Mouse (Mus musculus) hindbrain, embryonic 11.5 days (tissue): ENCODE results near the gene Reep1. TPM values are rescaled to one million over a fixed set of nuclear protein-coding genes. Genes with fewer than 3 reads are reported as not detected.
A peak's percentile ranks its signal among the peaks of the same experiment; 100 is the strongest.

Experiments
- ATAC-seq: fragments of 200-750 bp; cut with Nextera tagmentation; 2 replicates; pipeline ENCODE4 v1.8.0; 2017; ENCODE audit warnings: mild to moderate bottlenecking, moderate TSS enrichment, moderate library complexity; ENCODE audit not compliant: low FRiP score
- DNase-seq: peaks from one replicate; pipeline ENCODE4 v3.0.0-alpha.2; 2015; ENCODE audit warnings: low spot score
- H3K27ac ChIP-seq: fragments of 300-500 bp; sonication (generic); 2 replicates; pipeline ENCODE4 v1.5.1; 2014; ENCODE audit warnings: mild to moderate bottlenecking, low read depth, low read length
- H3K27me3 ChIP-seq: fragments of 300-500 bp; sonication (generic); 2 replicates; pipeline ENCODE4 v1.6.1; 2014; ENCODE audit warnings: mild to moderate bottlenecking, low read length, moderate library complexity, mixed read lengths; ENCODE audit not compliant: control insufficient read depth, insufficient read depth
- H3K36me3 ChIP-seq: fragments of 300-500 bp; sonication (generic); 2 replicates; pipeline ENCODE4 v1.6.1; 2014; ENCODE audit warnings: mild to moderate bottlenecking, low read length, moderate library complexity, mixed read lengths; ENCODE audit not compliant: control insufficient read depth, insufficient read depth
- H3K4me1 ChIP-seq: fragments of 300-500 bp; sonication (generic); replicated peaks from 2 replicates; pipeline ENCODE4 v1.6.1; 2014; ENCODE audit warnings: low read length, mixed read lengths; ENCODE audit not compliant: control insufficient read depth, insufficient read depth
- H3K4me2 ChIP-seq: fragments of 300-500 bp; sonication (generic); replicated peaks from 2 replicates; pipeline ENCODE4 v1.6.1; 2014; ENCODE audit warnings: mild to moderate bottlenecking, low read depth, low read length
- H3K4me3 ChIP-seq: fragments of 300-500 bp; sonication (generic); 2 replicates; pipeline ENCODE4 v1.5.1; 2014; ENCODE audit warnings: low read depth, low read length
- H3K9ac ChIP-seq: fragments of 300-500 bp; sonication (generic); 2 replicates; pipeline ENCODE4 v1.6.1; 2014; ENCODE audit warnings: low read depth, low read length
- H3K9me3 ChIP-seq: fragments of 300-500 bp; sonication (generic); 2 replicates; pipeline ENCODE4 v1.6.1; 2016; ENCODE audit warnings: low read length; ENCODE audit not compliant: control insufficient read depth
- WGBS: fragments of 180-500 bp; shearing (Covaris S2); extraction: QIAGEN DNeasy Blood & Tissue Kit; methylation state at CpG from one replicate; pipeline ENCODE4 v1.1.7; 2014; 5-methylcytosine and 5-hydroxymethylcytosine counted together
- polyA plus RNA-seq: library from polyadenylated mRNA; unstranded; fragments of >200 nt; fragmentation: Nextera tagmentation; extraction: Ambion mirVana; gene quantifications from 2 replicates; pipeline ENCODE4 v1.2.1, GENCODE M21; 2014

Gene Reep1
- polyA plus RNA-seq, 1 experiment from 2014 or later = 75.3 TPM

DNA sequence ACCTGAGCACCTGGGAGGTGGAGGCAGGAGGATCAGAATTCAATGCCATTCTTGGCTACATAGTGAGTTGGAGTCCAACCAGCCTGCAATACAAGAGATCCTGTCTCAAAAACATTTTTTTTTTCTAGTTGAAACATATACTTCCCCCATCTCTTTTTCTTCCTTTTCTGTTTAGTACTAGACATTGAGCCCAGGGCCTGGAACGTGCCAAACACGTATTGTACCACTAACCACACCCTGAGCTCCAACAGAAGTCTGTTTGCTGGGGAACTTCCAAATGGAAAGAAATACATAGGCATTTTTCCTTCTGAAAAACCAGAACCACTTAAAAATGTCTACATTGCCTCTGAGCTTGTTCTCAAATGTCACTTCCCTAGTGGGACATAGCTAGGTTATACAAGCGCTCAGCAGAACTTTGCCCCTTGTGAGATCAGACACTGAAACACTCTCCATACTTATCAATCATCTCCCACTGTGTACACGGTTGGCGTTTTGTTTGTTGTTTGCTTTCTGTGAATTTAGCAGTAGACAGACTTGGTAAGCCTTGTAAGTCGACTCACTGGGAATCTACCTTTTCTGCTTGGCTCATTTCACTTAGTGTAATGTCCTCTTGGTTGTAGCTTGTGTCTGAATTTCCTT, 34.8 kb downstream of the Reep1 start:
- Histone ChIP-seq H3K9ac (no peak overlapping the region), H3K4me3 (no peak overlapping the region), H3K4me1 (no peaks in the 10 kb centered on the region), H3K27ac (no peak overlapping the region), H3K9me3 (no peaks in the 10 kb centered on the region), H3K4me2 (no peak overlapping the region), H3K27me3 (no peaks in the 10 kb centered on the region), H3K36me3 (no peaks in the 10 kb centered on the region)
- no peak for DNase-seq
- ATAC-seq = no peak
- WGBS = 80% methylated on average over 6 of the region's 6 CpGs

DNA sequence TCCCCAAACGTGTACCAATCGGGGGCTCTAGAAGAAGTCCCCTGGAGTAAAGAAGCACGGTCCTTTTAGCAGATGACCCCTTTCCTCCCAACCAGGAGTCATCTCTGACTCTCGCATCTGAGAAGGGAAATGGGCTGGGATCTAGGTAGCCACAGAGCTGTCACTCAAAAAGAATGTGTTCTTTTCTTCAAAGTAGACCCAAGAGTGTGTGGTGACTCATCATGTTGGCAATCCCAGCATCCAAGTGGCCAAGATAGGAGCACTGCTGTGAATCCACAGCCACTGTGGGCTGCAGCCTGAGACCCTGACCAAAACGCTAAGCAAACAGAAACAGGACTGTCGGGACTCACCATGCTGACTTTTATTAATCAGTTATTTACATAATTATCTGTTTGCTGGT, 37.6 kb downstream of the Reep1 start:
- H3K36me3 ChIP-seq = no peaks in the 10 kb centered on the region
- no peak overlapping the region for H3K27ac ChIP-seq
- no peaks in the 10 kb centered on the region for H3K9me3 ChIP-seq
- no peaks in the 10 kb centered on the region for H3K27me3 ChIP-seq
- H3K4me3 ChIP-seq = no peak overlapping the region
- no peak overlapping the region for H3K9ac ChIP-seq
- ATAC-seq = no peak
- 92% methylated on average over 6 of the region's 6 CpGs for whole genome bisulfite sequencing
- no peak overlapping the region for H3K4me2 ChIP-seq
- no peaks in the 10 kb centered on the region for H3K4me1 ChIP-seq
- no peak for DNase-seq

DNA sequence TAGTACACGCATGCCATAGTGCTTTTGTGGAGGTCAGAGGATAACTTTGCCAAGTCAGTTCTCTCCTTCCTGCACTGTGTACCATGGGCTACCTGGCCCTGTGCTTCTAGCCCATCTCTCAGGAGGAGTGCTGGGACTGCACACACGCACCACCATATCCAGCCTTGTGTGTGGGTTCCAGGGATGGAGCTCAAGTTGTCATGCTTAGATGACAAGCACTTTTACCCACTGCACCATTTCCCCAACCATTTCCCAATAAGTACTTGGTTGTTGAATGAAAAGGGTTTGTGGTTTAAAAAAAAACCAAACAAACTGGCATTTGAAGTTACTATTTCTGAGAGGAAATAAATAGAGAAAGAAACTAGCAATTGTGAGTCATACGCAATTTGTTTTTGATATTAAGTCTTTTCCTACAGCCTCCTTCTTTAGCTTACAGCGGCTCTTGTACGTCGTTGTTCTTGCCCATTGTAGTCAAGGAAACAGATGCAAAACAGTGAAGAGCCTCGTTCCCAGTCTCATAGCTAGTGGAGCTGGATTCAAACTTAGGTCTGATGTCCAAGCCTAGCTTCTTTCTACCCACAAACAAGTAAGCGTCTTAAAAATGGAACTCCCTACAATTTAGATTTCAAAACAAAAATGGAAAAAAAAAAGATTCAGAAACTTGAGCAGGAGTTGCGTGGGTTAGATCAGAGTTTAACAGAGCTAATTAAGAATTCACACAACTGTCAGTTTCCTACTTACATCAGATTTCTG, 38.3 kb downstream of the Reep1 start:
- no peak overlapping the region for H3K4me2 ChIP-seq
- H3K27ac ChIP-seq = no peak overlapping the region
- ATAC-seq (no peak), DNase-seq (no peak)
- no peaks in the 10 kb centered on the region for H3K4me1 ChIP-seq
- no peaks in the 10 kb centered on the region for H3K27me3 ChIP-seq
- no peak overlapping the region for H3K9ac ChIP-seq
- no peaks in the 10 kb centered on the region for H3K36me3 ChIP-seq
- no peak overlapping the region for H3K4me3 ChIP-seq
- WGBS = 87% methylated on average over 9 of the region's 9 CpGs
- no peaks in the 10 kb centered on the region for H3K9me3 ChIP-seq

DNA sequence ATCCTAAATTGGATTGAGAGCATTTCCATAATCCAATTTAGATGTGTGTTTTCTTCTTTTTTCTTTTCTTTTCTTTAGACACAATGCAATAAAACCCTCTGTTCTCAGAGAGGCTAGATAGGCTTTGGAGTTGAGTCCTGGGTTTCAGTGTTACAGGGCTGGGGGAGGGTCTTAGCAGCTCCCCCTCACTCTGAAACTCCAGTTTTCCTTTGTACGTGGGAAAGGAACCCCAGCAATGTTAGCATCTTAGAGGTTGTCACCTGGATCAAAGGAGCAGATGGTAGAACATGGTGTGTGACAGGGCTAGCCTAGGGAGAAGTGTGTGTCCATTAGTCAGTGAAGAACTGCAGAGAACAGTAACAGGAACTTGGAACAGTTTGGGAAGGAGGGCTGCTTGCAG, 38.9 kb downstream of the Reep1 start:
- Histone ChIP-seq H3K9ac (no peak overlapping the region), H3K4me3 (no peak overlapping the region), H3K27ac (no peak overlapping the region), H3K4me1 (no peaks in the 10 kb centered on the region), H3K9me3 (no peaks in the 10 kb centered on the region), H3K27me3 (no peaks in the 10 kb centered on the region), H3K4me2 (no peak overlapping the region), H3K36me3 (no peaks in the 10 kb centered on the region)
- 35% methylated on average over 1 of the region's 1 CpGs for WGBS
- ATAC-seq (no peak), DNase-seq (no peak)

DNA sequence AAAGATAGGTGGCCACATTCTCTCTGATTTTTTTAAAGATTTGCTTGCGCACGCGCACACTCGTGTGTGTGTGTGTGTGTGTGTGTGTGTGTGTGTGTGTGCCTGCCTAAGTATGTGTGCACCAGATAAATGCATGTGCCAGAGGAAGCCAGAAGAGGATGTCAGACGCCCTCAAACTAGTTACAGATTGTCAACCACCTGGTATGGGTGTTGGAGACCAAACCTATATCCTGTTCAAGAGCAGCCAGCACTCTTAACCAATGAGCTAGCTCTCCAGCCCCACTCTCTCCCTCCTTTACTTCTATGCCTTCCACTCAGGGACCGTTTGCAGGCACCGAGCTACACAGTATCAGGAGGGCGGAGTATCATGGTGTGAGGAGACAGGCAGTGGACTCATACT, 39.5 kb downstream of the Reep1 start:
- ATAC-seq (no peak), DNase-seq (no peak)
- no peak overlapping the region for H3K4me3 ChIP-seq
- H3K36me3 ChIP-seq = no peaks in the 10 kb centered on the region
- H3K27me3 ChIP-seq = no peaks in the 10 kb centered on the region
- no peaks in the 10 kb centered on the region for H3K9me3 ChIP-seq
- H3K27ac ChIP-seq = no peak overlapping the region
- H3K9ac ChIP-seq = no peak overlapping the region
- H3K4me1 ChIP-seq = no peaks in the 10 kb centered on the region
- WGBS = 89% methylated on average over 8 of the region's 8 CpGs
- H3K4me2 ChIP-seq = no peak overlapping the region

DNA sequence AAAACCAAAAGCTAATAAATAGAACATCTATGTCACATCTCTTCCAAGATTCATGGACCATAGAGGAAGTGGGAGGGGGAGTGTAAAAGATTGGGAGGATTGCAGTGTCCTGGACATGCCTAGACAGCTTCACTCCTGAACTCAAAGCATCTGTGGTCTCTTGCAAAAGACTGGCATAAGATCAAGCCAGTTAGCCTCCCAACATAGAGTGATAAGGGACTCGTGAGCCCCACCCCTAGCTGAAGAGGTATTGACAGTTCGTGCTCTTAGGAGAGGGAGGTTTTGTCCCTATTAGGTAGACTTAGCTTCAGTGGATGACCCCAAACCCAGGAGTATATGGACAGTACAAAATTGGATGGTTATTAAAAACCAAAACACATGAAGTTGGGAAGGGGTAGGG, 44.2 kb downstream of the Reep1 start:
- Histone ChIP-seq H3K9me3 (no peaks in the 10 kb centered on the region), H3K27ac (no peak overlapping the region), H3K27me3 (no peaks in the 10 kb centered on the region), H3K4me1 (no peaks in the 10 kb centered on the region), H3K9ac (no peak overlapping the region), H3K4me3 (no peak overlapping the region), H3K4me2 (no peak overlapping the region), H3K36me3 (no peaks in the 10 kb centered on the region)
- DNase-seq (no peak), ATAC-seq (no peak)
- WGBS = 83% methylated on average over 2 of the region's 2 CpGs

DNA sequence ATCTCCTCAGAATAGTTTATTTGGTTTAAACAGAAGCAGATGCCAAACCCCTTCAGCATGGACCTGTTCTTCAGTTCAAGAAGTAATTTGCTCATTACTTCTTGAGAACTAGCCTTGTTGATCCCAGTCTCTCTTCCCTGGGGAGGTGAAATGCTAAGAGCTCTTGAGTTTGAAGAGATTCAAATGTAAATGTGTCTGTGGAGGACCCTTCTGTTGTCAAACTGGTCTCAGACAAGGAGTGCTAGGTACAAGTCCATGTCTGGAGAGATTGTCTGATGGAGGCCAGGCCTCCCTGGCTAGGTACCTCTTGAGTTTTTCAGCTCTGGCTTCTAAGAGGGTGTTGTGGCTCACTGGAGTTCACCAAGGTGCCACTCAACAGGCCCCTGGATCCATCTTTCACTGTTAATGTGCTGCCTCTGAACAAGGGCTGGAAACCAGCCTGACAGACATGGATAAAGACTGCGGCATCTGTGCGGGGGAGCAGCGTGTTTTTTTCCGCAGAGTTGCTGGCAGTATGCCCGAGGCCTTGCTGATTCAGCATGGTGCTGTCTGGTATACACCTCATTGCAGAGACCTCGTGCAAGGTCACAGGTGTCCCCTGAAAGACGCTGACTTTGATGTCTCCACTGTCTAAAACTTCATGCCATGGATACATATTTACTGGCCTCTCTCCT, 45.6 kb downstream of the Reep1 start:
- WGBS = 88% methylated on average over 7 of the region's 7 CpGs
- DNase-seq = no peak
- no peaks in the 10 kb centered on the region for H3K9me3 ChIP-seq

DNA sequence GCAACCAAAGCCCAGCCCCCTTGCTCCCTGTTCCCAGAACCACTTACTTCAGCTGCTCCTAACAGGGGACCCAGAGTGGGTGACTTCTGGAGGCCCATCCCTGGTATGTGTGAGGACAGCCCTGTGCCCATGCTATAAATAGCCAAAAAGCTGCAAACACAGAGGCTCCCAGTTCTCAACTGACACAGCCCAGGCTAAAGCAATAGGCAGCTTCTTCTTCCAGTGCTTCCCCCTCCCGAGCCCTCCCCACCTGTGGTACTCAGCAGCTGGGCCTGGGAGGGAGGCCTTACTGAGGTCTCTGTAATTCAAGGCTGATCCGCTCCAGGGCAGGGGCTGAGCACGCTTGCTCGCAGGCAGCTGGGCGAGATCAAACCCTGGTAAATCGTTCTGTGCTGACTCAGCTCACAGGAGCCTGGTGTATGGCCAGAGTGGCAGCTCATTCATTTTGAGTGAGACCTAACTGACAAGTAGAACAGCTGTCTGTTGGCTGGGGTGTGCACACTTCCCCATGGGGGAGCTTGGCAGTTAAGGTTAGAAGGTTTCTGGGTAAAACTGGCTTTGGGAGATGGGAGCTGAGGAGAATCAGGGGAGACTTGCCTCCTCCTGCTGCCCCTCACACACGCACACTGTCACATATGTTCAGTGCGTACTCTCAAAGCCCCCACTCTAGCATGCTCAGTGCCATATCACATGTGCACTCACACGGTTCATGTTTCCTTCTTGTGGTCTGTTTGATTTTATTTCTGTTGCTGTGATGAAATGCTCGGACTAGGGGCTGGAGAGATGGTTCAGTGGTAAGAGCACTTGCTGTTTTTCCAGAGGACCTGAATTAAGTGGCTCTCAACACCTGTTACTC, 49.9 kb downstream of the Reep1 start:
- Histone ChIP-seq H3K4me3 (no peak overlapping the region), H3K4me2 (no peak overlapping the region), H3K36me3 (0 out of 2 replicates have a peak, but pooled peaks cover 2% of the 10 kb centered on the region), H3K27me3 (no peaks in the 10 kb centered on the region), H3K27ac (no peak overlapping the region), H3K4me1 (no peaks in the 10 kb centered on the region), H3K9ac (no peak overlapping the region), H3K9me3 (no peaks in the 10 kb centered on the region)
- peak; percentile 33; the same call in 1 of the 2 replicates for ATAC-seq
- 60% methylated on average over 10 of the region's 10 CpGs for WGBS
- DNase-seq = no peak

More for the DNA sequence above, 45.6 kb downstream of the Reep1 start:
- Histone ChIP-seq H3K4me1 (no peaks in the 10 kb centered on the region), H3K36me3 (0 out of 2 replicates have a peak, but pooled peaks cover 1% of the 10 kb centered on the region), H3K9ac (no peak overlapping the region), H3K27me3 (no peaks in the 10 kb centered on the region), H3K27ac (no peak overlapping the region), H3K4me2 (no peak overlapping the region), H3K4me3 (no peak overlapping the region)
- no peak for ATAC-seq
